Mouse (Mus musculus): ENCODE data around the gene Spef1. TPM values are rescaled to one million over a fixed set of nuclear protein-coding genes. Genes with fewer than 3 reads are reported as not detected.

Gene Spef1
- total RNA-seq, 2 experiments from 2014 or later, result 6.3 to 7.2 TPM

Other genes starting within 250 kb of the Spef1 start
- 1 to 10 TPM; 4.1 to 4.5 TPM for gene Gfra4, start 144.2 kb downstream of the Spef1 start, total RNA-seq (2021)
- 1 to 10 TPM; 2.4 to 3.2 TPM for gene Adam33, start 123.5 kb downstream of the Spef1 start, total RNA-seq (2021)
- under 1 TPM; 0.52 to 0.79 TPM for gene Siglec1, start 100.5 kb downstream of the Spef1 start, total RNA-seq (2021)
- gene Hspa12b, start 60.0 kb downstream of the Spef1 start, total RNA-seq (2021), result 10 to 100 TPM; 40.3 to 40.6 TPM
- gene Gm11037, start 53.8 kb downstream of the Spef1 start, total RNA-seq (2021), result not detected
- gene 1700037H04Rik, start 27.2 kb downstream of the Spef1 start, total RNA-seq (2021), result 10 to 100 TPM; 23.4 to 26.0 TPM
- 10 to 100 TPM; 76.5 to 78.4 TPM for gene Cenpb, start 7.2 kb downstream of the Spef1 start, total RNA-seq (2021)
- 10 to 100 TPM; 23.5 to 34.1 TPM for gene Cdc25b, start 333 bp downstream of the Spef1 start, total RNA-seq (2021)
- 10 to 100 TPM; 32.6 to 42.4 TPM for gene Ap5s1, start 19.8 kb upstream of the Spef1 start, total RNA-seq (2021)
- gene Mavs, start 46.8 kb upstream of the Spef1 start, total RNA-seq (2021), result 10 to 100 TPM; 28.9 to 29.1 TPM
- gene Pank2, start 75.2 kb upstream of the Spef1 start, total RNA-seq (2021), result 10 to 100 TPM; 41.1 to 44.4 TPM
- 1 to 10 TPM; 8.0 to 9.0 TPM for gene Rnf24, start 165.6 kb upstream of the Spef1 start, total RNA-seq (2021)

Data from heart, postnatal 4 days (tissue).